Comparison of ENCODE assay signal across 8 mouse cellular contexts in the genomic region with DNA sequence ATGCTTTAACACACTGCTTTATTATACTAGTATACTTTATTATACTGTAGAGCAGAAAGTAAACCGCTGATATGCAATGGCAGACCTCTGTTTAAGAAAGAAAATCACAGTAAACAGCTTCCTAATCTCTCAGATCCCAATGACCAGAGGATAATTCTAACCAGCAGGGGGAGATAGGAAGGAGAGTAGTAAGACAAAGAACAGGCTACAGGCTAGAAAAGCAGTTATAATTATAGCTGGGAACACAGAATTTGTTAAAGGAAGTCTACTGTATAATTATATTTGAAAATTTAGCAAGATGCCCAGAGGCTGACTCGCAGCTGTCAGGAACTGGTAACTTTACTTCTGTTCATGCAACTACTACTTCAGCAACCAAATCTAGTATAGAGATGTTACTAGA.
DNase-seq lines count a peak whose midpoint lies in the region; ATAC-seq and TF ChIP-seq lines count a peak whose summit lies in the region.

No protein-coding gene starts in this region.

- DNase-seq in frontal cortex, postnatal 10 days (ENCODE audit: low spot score in 2 of 2): no peak
- DNase-seq in lung, embryonic 14.5 days: peak; percentile 68
- DNase-seq in lung, adult 18-20 months: no peak
- DNase-seq in embryo, embryonic 11 days: peak; percentile 54
- peak; percentile 50 for DNase-seq in naive thymus-derived CD4-positive, alpha-beta T cell, adult 2 months (ENCODE audit: low read depth)
- DNase-seq in spleen, postnatal 10 days (ENCODE audit: low spot score in 2 of 2): no peak
- no peak for DNase-seq in urinary bladder, postnatal 10 days (ENCODE audit: low spot score)

- 61% methylated on average over 2 of the region's 2 CpGs for WGBS in lung, embryonic 14.5 days

- H3K36me3 ChIP-seq in lung, embryonic 14.5 days (ENCODE audit: insufficient read depth): no peaks in the 10 kb centered on the region

- no peaks in the 10 kb centered on the region for H3K9me3 ChIP-seq in lung, embryonic 14.5 days (ENCODE audit: low read depth, low read length)

- no peak overlapping the region for H3K27ac ChIP-seq in lung, embryonic 14.5 days (ENCODE audit: low read depth)

- no peak overlapping the region for H3K4me2 ChIP-seq in lung, embryonic 14.5 days

- peak; percentile 97 for ATAC-seq in frontal cortex, adult (ENCODE audit: low TSS enrichment)
- no peak for ATAC-seq in lung, embryonic 14.5 days (ENCODE audit: insufficient read depth)

- no peaks in the 10 kb centered on the region for H3K27me3 ChIP-seq in lung, embryonic 14.5 days (ENCODE audit: insufficient read depth, low read length)

- no peak overlapping the region for H3K9ac ChIP-seq in lung, embryonic 14.5 days

- peak; percentile 49 for TF ChIP-seq CTCF in lung, embryonic 14.5 days (IDR thresholded peaks at IDR 0.05; ENCODE audit: low read depth)

- H3K4me3 ChIP-seq in lung, embryonic 14.5 days (ENCODE audit: low read depth, low read length): no peak overlapping the region

- no peaks in the 10 kb centered on the region for H3K4me1 ChIP-seq in lung, embryonic 14.5 days (ENCODE audit: insufficient read depth)

Comparison
In these comparisons a context has a peak if more than half of its experiments do, and no peak if none do; other contexts are left out.
1. DNase-seq: peak in lung, embryonic 14.5 days (single experiment), embryo, embryonic 11 days (single experiment) and naive thymus-derived CD4-positive, alpha-beta T cell, adult 2 months (single experiment); none in frontal cortex, postnatal 10 days (0 of 2), lung, adult 18-20 months (0 of 2), spleen, postnatal 10 days (0 of 2) and urinary bladder, postnatal 10 days (single experiment).